Mouse (Mus musculus): ENCODE measurements around the gene Chrd. TPM values are rescaled to one million over a fixed set of nuclear protein-coding genes. Genes with fewer than 3 reads are reported as not detected.

Chrd gene
- polyA plus RNA-seq, 1 experiment from 2014 or later = 0.70 TPM

GRCm38 (mm10) chr16:20703699-20704400 is 29.1 kb upstream of the Chrd start:
- Histone ChIP-seq H3K4me2 (ENCODE audit: low read length) (no peak overlapping the region), H3K9me3 (ENCODE audit: control insufficient read depth, low read length) (no peaks in the 10 kb centered on the region)
- 88% methylated on average over 6 of the region's 6 CpGs for WGBS

GRCm38 (mm10) chr16:20705786-20706185 is 27.1 kb upstream of the Chrd start:
- H3K9me3 ChIP-seq (ENCODE audit: control insufficient read depth, low read length) = no peaks in the 10 kb centered on the region
- H3K4me3 ChIP-seq (ENCODE audit: control insufficient read depth in 1 of 2, insufficient read depth in 1 of 2, low read depth in 1 of 2, low read length in 2 of 2) = no peak overlapping the region
- H3K4me1 ChIP-seq (ENCODE audit: control insufficient read depth in 2 of 2, insufficient read depth in 2 of 2, low read length in 2 of 2) = peaks cover 13 to 16% of the 10 kb centered on the region in 2 experiments
- H3K36me3 ChIP-seq (ENCODE audit: control insufficient read depth, insufficient read depth, low read length) = peaks cover 20% of the 10 kb centered on the region; the same call in 1 of the 2 replicates
- H3K27me3 ChIP-seq (ENCODE audit: control insufficient read depth, insufficient read depth, low read length) = no peaks in the 10 kb centered on the region
- H3K9ac ChIP-seq (ENCODE audit: low read length) = no peak overlapping the region
- no peak for ATAC-seq (ENCODE audit: insufficient number of reproducible peaks, insufficient read depth, low FRiP score, low read depth)
- 64% methylated on average over 3 of the region's 3 CpGs for WGBS
- H3K4me2 ChIP-seq (ENCODE audit: low read length) = no peak overlapping the region
- no peak overlapping the region for H3K27ac ChIP-seq (replicated peaks in 1 of 2; ENCODE audit: control insufficient read depth in 1 of 2, insufficient read depth in 1 of 2, low read depth in 2 of 2, low read length in 2 of 2)

More at GRCm38 (mm10) chr16:20703699-20704400, 29.1 kb upstream of the Chrd start:
- no peak overlapping the region for H3K27ac ChIP-seq (replicated peaks in 1 of 2; ENCODE audit: control insufficient read depth in 1 of 2, insufficient read depth in 1 of 2, low read depth in 2 of 2, low read length in 2 of 2)
- H3K4me1 ChIP-seq (ENCODE audit: control insufficient read depth in 2 of 2, insufficient read depth in 2 of 2, low read length in 2 of 2) = peaks cover 13 to 16% of the 10 kb centered on the region in 2 experiments
- no peak overlapping the region for H3K4me3 ChIP-seq (ENCODE audit: control insufficient read depth in 1 of 2, insufficient read depth in 1 of 2, low read depth in 1 of 2, low read length in 2 of 2)
- H3K9ac ChIP-seq (ENCODE audit: low read length) = no peak overlapping the region
- H3K27me3 ChIP-seq (ENCODE audit: control insufficient read depth, insufficient read depth, low read length) = no peaks in the 10 kb centered on the region
- ATAC-seq (ENCODE audit: insufficient number of reproducible peaks, insufficient read depth, low FRiP score, low read depth) = no peak
- H3K36me3 ChIP-seq (ENCODE audit: control insufficient read depth, insufficient read depth, low read length) = peaks cover 26% of the 10 kb centered on the region

- Histone ChIP-seq H3K27ac (replicated peaks in 1 of 2; ENCODE audit: control insufficient read depth in 1 of 2, insufficient read depth in 1 of 2, low read depth in 2 of 2, low read length in 2 of 2) (no peak overlapping the region), H3K4me2 (ENCODE audit: low read length) (no peak overlapping the region), H3K4me1 (ENCODE audit: control insufficient read depth in 2 of 2, insufficient read depth in 2 of 2, low read length in 2 of 2) (peaks cover 13% of the 10 kb centered on the region in 2 experiments), H3K9ac (ENCODE audit: low read length) (no peak overlapping the region), H3K36me3 (ENCODE audit: control insufficient read depth, insufficient read depth, low read length) (peaks cover 26% of the 10 kb centered on the region), H3K27me3 (ENCODE audit: control insufficient read depth, insufficient read depth, low read length) (no peaks in the 10 kb centered on the region), H3K9me3 (ENCODE audit: control insufficient read depth, low read length) (no peaks in the 10 kb centered on the region), H3K4me3 (ENCODE audit: control insufficient read depth in 1 of 2, insufficient read depth in 1 of 2, low read depth in 1 of 2, low read length in 2 of 2) (no peak overlapping the region)
- no peak for ATAC-seq (ENCODE audit: insufficient number of reproducible peaks, insufficient read depth, low FRiP score, low read depth)
- WGBS = 84% methylated on average over 2 of the region's 2 CpGs
Observed at GRCm38 (mm10) chr16:20706407-20707055, 26.4 kb upstream of the Chrd start.

GRCm38 (mm10) chr16:20708220-20708938 is 24.5 kb upstream of the Chrd start:
- Histone ChIP-seq H3K36me3 (ENCODE audit: control insufficient read depth, insufficient read depth, low read length) (peaks cover 37% of the 10 kb centered on the region), H3K27me3 (ENCODE audit: control insufficient read depth, insufficient read depth, low read length) (no peaks in the 10 kb centered on the region), H3K4me2 (ENCODE audit: low read length) (no peak overlapping the region), H3K9ac (ENCODE audit: low read length) (no peak overlapping the region), H3K4me1 (ENCODE audit: control insufficient read depth in 2 of 2, insufficient read depth in 2 of 2, low read length in 2 of 2) (no peaks in the 10 kb centered on the region), H3K27ac (replicated peaks in 1 of 2; ENCODE audit: control insufficient read depth in 1 of 2, insufficient read depth in 1 of 2, low read depth in 2 of 2, low read length in 2 of 2) (no peak overlapping the region), H3K4me3 (ENCODE audit: control insufficient read depth in 1 of 2, insufficient read depth in 1 of 2, low read depth in 1 of 2, low read length in 2 of 2) (no peak overlapping the region), H3K9me3 (ENCODE audit: control insufficient read depth, low read length) (no peaks in the 10 kb centered on the region)
- no peak for ATAC-seq (ENCODE audit: insufficient number of reproducible peaks, insufficient read depth, low FRiP score, low read depth)
- WGBS = 90% methylated on average over 21 of the region's 21 CpGs

- Histone ChIP-seq H3K27me3 (ENCODE audit: control insufficient read depth, insufficient read depth, low read length) (no peaks in the 10 kb centered on the region), H3K9ac (ENCODE audit: low read length) (no peak overlapping the region), H3K4me2 (ENCODE audit: low read length) (no peak overlapping the region), H3K9me3 (ENCODE audit: control insufficient read depth, low read length) (no peaks in the 10 kb centered on the region), H3K36me3 (ENCODE audit: control insufficient read depth, insufficient read depth, low read length) (peaks cover 37% of the 10 kb centered on the region), H3K4me1 (ENCODE audit: control insufficient read depth in 2 of 2, insufficient read depth in 2 of 2, low read length in 2 of 2) (peaks cover 2 to 5% of the 10 kb centered on the region in 2 experiments), H3K4me3 (ENCODE audit: control insufficient read depth in 1 of 2, insufficient read depth in 1 of 2, low read depth in 1 of 2, low read length in 2 of 2) (no peak overlapping the region), H3K27ac (replicated peaks in 1 of 2; ENCODE audit: control insufficient read depth in 1 of 2, insufficient read depth in 1 of 2, low read depth in 2 of 2, low read length in 2 of 2) (no peak overlapping the region)
- ATAC-seq (ENCODE audit: insufficient number of reproducible peaks, insufficient read depth, low FRiP score, low read depth) = no peak
- 70% methylated on average over 19 of the region's 19 CpGs for WGBS
Observed at GRCm38 (mm10) chr16:20708939-20709734, 23.8 kb upstream of the Chrd start.

GRCm38 (mm10) chr16:20710370-20710769 is 22.6 kb upstream of the Chrd start:
- Histone ChIP-seq H3K9ac (ENCODE audit: low read length) (no peak overlapping the region), H3K27me3 (ENCODE audit: control insufficient read depth, insufficient read depth, low read length) (no peaks in the 10 kb centered on the region), H3K9me3 (ENCODE audit: control insufficient read depth, low read length) (no peaks in the 10 kb centered on the region), H3K27ac (replicated peaks in 1 of 2; ENCODE audit: control insufficient read depth in 1 of 2, insufficient read depth in 1 of 2, low read depth in 2 of 2, low read length in 2 of 2) (no peak overlapping the region), H3K4me2 (ENCODE audit: low read length) (no peak overlapping the region), H3K4me3 (ENCODE audit: control insufficient read depth in 1 of 2, insufficient read depth in 1 of 2, low read depth in 1 of 2, low read length in 2 of 2) (no peak overlapping the region), H3K4me1 (ENCODE audit: control insufficient read depth in 2 of 2, insufficient read depth in 2 of 2, low read length in 2 of 2) (peaks cover 7 to 15% of the 10 kb centered on the region in 2 experiments), H3K36me3 (ENCODE audit: control insufficient read depth, insufficient read depth, low read length) (peaks cover 37% of the 10 kb centered on the region)
- ATAC-seq (ENCODE audit: insufficient number of reproducible peaks, insufficient read depth, low FRiP score, low read depth) = no peak
- WGBS = 94% methylated on average over 11 of the region's 11 CpGs

- Histone ChIP-seq H3K4me3 (ENCODE audit: control insufficient read depth in 1 of 2, insufficient read depth in 1 of 2, low read depth in 1 of 2, low read length in 2 of 2) (no peak overlapping the region), H3K9me3 (ENCODE audit: control insufficient read depth, low read length) (no peaks in the 10 kb centered on the region), H3K27me3 (ENCODE audit: control insufficient read depth, insufficient read depth, low read length) (no peaks in the 10 kb centered on the region), H3K4me2 (ENCODE audit: low read length) (no peak overlapping the region), H3K36me3 (ENCODE audit: control insufficient read depth, insufficient read depth, low read length) (peaks cover 37% of the 10 kb centered on the region), H3K27ac (replicated peaks in 1 of 2; ENCODE audit: control insufficient read depth in 1 of 2, insufficient read depth in 1 of 2, low read depth in 2 of 2, low read length in 2 of 2) (no peak overlapping the region), H3K4me1 (ENCODE audit: control insufficient read depth in 2 of 2, insufficient read depth in 2 of 2, low read length in 2 of 2) (peaks cover 10 to 18% of the 10 kb centered on the region in 2 experiments), H3K9ac (ENCODE audit: low read length) (no peak overlapping the region)
- ATAC-seq (ENCODE audit: insufficient number of reproducible peaks, insufficient read depth, low FRiP score, low read depth) = no peak
- 77% methylated on average over 4 of the region's 4 CpGs for WGBS
Observed at GRCm38 (mm10) chr16:20710810-20711209, 22.1 kb upstream of the Chrd start.

Data from heart, embryonic 14.5 days (tissue).